Mouse (Mus musculus) c-Kit-positive CD71-negative TER-119-negative erythroid progenitor cells, embryonic 14.5 days (primary cell): ENCODE measurements at regions not wholly inside any gene's neighbourhood (a gene's known extent, or its start where the extent isn't known, plus 50 kb on each side); places are given as distances from the start of the nearest gene placed in this dataset.

Experiments used
- DNase-seq: peaks from one replicate; pipeline ENCODE4 v3.0.0-alpha.2; 2013; ENCODE audit warnings: low read depth

GRCm38 (mm10) chr1:60665329-60665728, 51.3 kb upstream of the Cd28 start:
- no peak for DNase-seq

- DNase-seq = no peak
Measured at GRCm38 (mm10) chr1:60662301-60662986, 54.2 kb upstream of the Cd28 start.

GRCm38 (mm10) chr1:60661857-60662256, 54.7 kb upstream of the Cd28 start:
- DNase-seq = no peak

- DNase-seq = no peak
Measured at GRCm38 (mm10) chr1:60659604-60660003, 57.0 kb upstream of the Cd28 start.

GRCm38 (mm10) chr1:60659041-60659440, 57.6 kb upstream of the Cd28 start:
- DNase-seq = no peak

GRCm38 (mm10) chr1:60658383-60658782, 58.2 kb upstream of the Cd28 start:
- DNase-seq = no peak

- DNase-seq = no peak
Measured at GRCm38 (mm10) chr1:60657511-60657910, 59.1 kb upstream of the Cd28 start.

- DNase-seq = no peak
Measured at GRCm38 (mm10) chr1:60656976-60657375, 59.6 kb upstream of the Cd28 start.

GRCm38 (mm10) chr1:60655691-60656595, 60.7 kb upstream of the Cd28 start:
- no peak for DNase-seq

GRCm38 (mm10) chr1:60655206-60655605, 61.4 kb upstream of the Cd28 start:
- DNase-seq = no peak

GRCm38 (mm10) chr1:60652570-60653011, 64.0 kb upstream of the Cd28 start:
- no peak for DNase-seq

- no peak for DNase-seq
Measured at GRCm38 (mm10) chr1:60650158-60650557, 66.4 kb upstream of the Cd28 start.

GRCm38 (mm10) chr1:60649303-60649850, 67.2 kb upstream of the Cd28 start:
- no peak for DNase-seq

GRCm38 (mm10) chr1:60646828-60647227, 69.8 kb upstream of the Cd28 start:
- DNase-seq = no peak

- no peak for DNase-seq
Measured at GRCm38 (mm10) chr1:60646174-60646573, 70.4 kb upstream of the Cd28 start.

GRCm38 (mm10) chr1:60645176-60645575, 71.4 kb upstream of the Cd28 start:
- no peak for DNase-seq

- no peak for DNase-seq
Measured at GRCm38 (mm10) chr1:60642761-60643160, 73.8 kb upstream of the Cd28 start.

GRCm38 (mm10) chr1:60642175-60642574, 74.4 kb upstream of the Cd28 start:
- DNase-seq = no peak

GRCm38 (mm10) chr1:60641324-60641764, 74.4 kb upstream of the Raph1 start:
- no peak for DNase-seq

- no peak for DNase-seq
Measured at GRCm38 (mm10) chr1:60639536-60639935, 72.6 kb upstream of the Raph1 start.

- DNase-seq = no peak
Measured at GRCm38 (mm10) chr1:60639059-60639458, 72.2 kb upstream of the Raph1 start.

GRCm38 (mm10) chr1:60636802-60637452, 70.0 kb upstream of the Raph1 start:
- DNase-seq = no peak
